Mouse (Mus musculus) megakaryocyte, embryonic 14.5 days (primary cell): ENCODE data around the gene Dact2.

Source experiments
- FLI1 ChIP-seq: IDR thresholded peaks from 2 replicates; pipeline ENCODE4 v1.6.1; 2012; ENCODE audit warnings: low read length, inconsistent platforms, mixed read lengths
- GATA1 ChIP-seq: IDR thresholded peaks from 3 replicates; pipeline ENCODE4 v1.6.1; 2012; ENCODE audit warnings: mixed read lengths, low read length, inconsistent platforms, borderline replicate concordance

GRCm38 (mm10) chr17:14239960-14240359, 35.9 kb upstream of the Dact2 start:
- TF ChIP-seq GATA1 (no peak), FLI1 (no peak)
